In genomic region chr2:38515446-38515845, GRCm38 (mm10) we compare ENCODE assay signal across 10 mouse cellular contexts. TPM values are rescaled to one million over a fixed set of nuclear protein-coding genes. Genes with fewer than 3 reads are reported as not detected.
A peak's percentile ranks its signal among the peaks of the same experiment; 100 is the strongest.
DNase-seq lines count a peak whose midpoint lies in the region; ATAC-seq and TF ChIP-seq lines count a peak whose summit lies in the region.
"Had no signal": no experiment of that assay in that cellular context is flagged by ENCODE, and none has a peak within 500 bp of the region (broad histone marks: within the 10 kb centered on the region; RNA-seq: fewer than 3 reads in every experiment).

No protein-coding gene starts in this region.

- no peak for TF ChIP-seq CTCF in liver, postnatal 0 days (IDR thresholded peaks at IDR 0.05; ENCODE audit: low read depth)
- TF ChIP-seq CTCF in embryonic fibroblast, embryonic 13.5 days (IDR thresholded peaks at IDR 0.05; ENCODE audit: borderline replicate concordance, insufficient read depth, low read length), result no peak

- 75% methylated on average over 6 of the region's 6 CpGs for WGBS in liver, postnatal 0 days (ENCODE audit: insufficient replicate concordance)
- WGBS in intestine, embryonic 15.5 days, result 36% methylated on average over 6 of the region's 6 CpGs
- WGBS in neural tube, embryonic 15.5 days, result 18% methylated on average over 6 of the region's 6 CpGs

- no peak for DNase-seq in liver, postnatal 0 days
- DNase-seq in liver, result no peak
- no peak for DNase-seq in left cerebral cortex, adult 18-20 months (ENCODE audit: low spot score in 2 of 2)
- DNase-seq in adrenal gland, adult 2 months, result no peak
- DNase-seq: gastrocnemius, postnatal 10 days had no signal

- H3K9me3 ChIP-seq in liver, postnatal 0 days (ENCODE audit: low read length), result no peaks in the 10 kb centered on the region
- no peaks in the 10 kb centered on the region for H3K9me3 ChIP-seq in intestine, embryonic 15.5 days
- H3K9me3 ChIP-seq in neural tube, embryonic 15.5 days (replicated peaks), result no peaks in the 10 kb centered on the region
- H3K9me3 ChIP-seq: G1E had no signal

- 0 out of 2 replicates have a peak overlapping the region, but pooled peaks have one; percentile 18 for H3K27ac ChIP-seq in liver, postnatal 0 days (ENCODE audit: low read depth)
- 0 out of 2 replicates have a peak overlapping the region, but pooled peaks have one; percentile 15 for H3K27ac ChIP-seq in embryonic fibroblast, embryonic 13.5 days (ENCODE audit: insufficient read depth, low read length)
- 0 out of 2 replicates have a peak overlapping the region, but pooled peaks have one; percentile 25 for H3K27ac ChIP-seq in intestine, embryonic 15.5 days
- H3K27ac ChIP-seq in neural tube, embryonic 15.5 days (replicated peaks), result peak overlapping the region; percentile 37

- H3K4me3 ChIP-seq in liver, postnatal 0 days (ENCODE audit: low read depth, low read length), result no peak overlapping the region
- no peak overlapping the region for H3K4me3 ChIP-seq in embryonic fibroblast, embryonic 13.5 days (ENCODE audit: insufficient read depth, low read length)
- no peak overlapping the region for H3K4me3 ChIP-seq in intestine, embryonic 15.5 days (replicated peaks)
- H3K4me3 ChIP-seq in neural tube, embryonic 15.5 days (replicated peaks), result no peak overlapping the region

- H3K36me3 ChIP-seq in liver, postnatal 0 days (replicated peaks; ENCODE audit: insufficient read depth, low read length), result no peaks in the 10 kb centered on the region
- no peaks in the 10 kb centered on the region for H3K36me3 ChIP-seq in intestine, embryonic 15.5 days
- no peaks in the 10 kb centered on the region for H3K36me3 ChIP-seq in neural tube, embryonic 15.5 days

- H3K4me1 ChIP-seq in liver, postnatal 0 days (ENCODE audit: insufficient read depth), result peaks cover 48% of the 10 kb centered on the region
- peaks cover 19% of the 10 kb centered on the region for H3K4me1 ChIP-seq in embryonic fibroblast, embryonic 13.5 days (ENCODE audit: control insufficient read depth, insufficient read depth, low read length)
- H3K4me1 ChIP-seq in intestine, embryonic 15.5 days (replicated peaks), result peaks cover 47% of the 10 kb centered on the region
- H3K4me1 ChIP-seq in neural tube, embryonic 15.5 days, result peaks cover 48% of the 10 kb centered on the region

- no peak for TF ChIP-seq EP300 in liver, postnatal 0 days (IDR thresholded peaks at IDR 0.05; ENCODE audit: low read depth)

- ATAC-seq in liver, postnatal 0 days, result no peak
- ATAC-seq in intestine, embryonic 15.5 days, result no peak
- ATAC-seq in neural tube, embryonic 15.5 days (ENCODE audit: low FRiP score), result no peak
- ATAC-seq in inflammation-experienced regulatory T-cells, adult 6 months, result no peak

- no peak for TF ChIP-seq POLR2A in embryonic fibroblast, embryonic 13.5 days (IDR thresholded peaks at IDR 0.05; ENCODE audit: low read depth, low read length)

- peak overlapping the region; percentile 32; the same call in 1 of the 2 replicates for H3K9ac ChIP-seq in liver, postnatal 0 days (replicated peaks)
- H3K9ac ChIP-seq in intestine, embryonic 15.5 days, result no peak overlapping the region
- H3K9ac ChIP-seq in neural tube, embryonic 15.5 days (replicated peaks), result no peak overlapping the region

- H3K4me2 ChIP-seq in liver, postnatal 0 days (ENCODE audit: low read depth, low read length), result no peak overlapping the region
- peak overlapping the region; percentile 33; the same call in 1 of the 2 replicates for H3K4me2 ChIP-seq in intestine, embryonic 15.5 days (replicated peaks)
- H3K4me2 ChIP-seq in neural tube, embryonic 15.5 days, result no peak overlapping the region

- H3K27me3 ChIP-seq in liver, postnatal 0 days (ENCODE audit: insufficient read depth, low read length), result no peaks in the 10 kb centered on the region
- H3K27me3 ChIP-seq in intestine, embryonic 15.5 days (replicated peaks), result no peaks in the 10 kb centered on the region
- no peaks in the 10 kb centered on the region for H3K27me3 ChIP-seq in neural tube, embryonic 15.5 days (replicated peaks)

RNA-seq across cellular contexts. Expression of gene Nek6, which starts 4.0 kb away (rescaled TPM):
- 30.6 and 39.7 TPM in 2 replicates for polyA plus RNA-seq in liver, postnatal 0 days (2015; fragmentation: Nextera tagmentation; extraction: Ambion mirVana)
- 38.1 and 52.3 TPM in 2 replicates for polyA plus RNA-seq in embryonic fibroblast, embryonic 13.5 days (2011; ENCODE audit: insufficient read length, low read depth, missing spikeins)
- 102 and 104 TPM in 2 replicates for polyA plus RNA-seq in intestine, embryonic 15.5 days (2015; fragmentation: Nextera tagmentation; extraction: Ambion mirVana)
- polyA plus RNA-seq in neural tube, embryonic 15.5 days (2015; fragmentation: Nextera tagmentation; extraction: Ambion mirVana), result 51.0 and 57.5 TPM in 2 replicates
- total RNA-seq in left cerebral cortex, adult 18-20 months (2021), result 10 to 100 TPM; 25.1 to 30.8 TPM
- total RNA-seq in adrenal gland, adult 2 months (2021), result 10 to 100 TPM in 1 of 2 experiments, 1 to 10 TPM in 1; 7.6 to 20.6 TPM
- 17.2 and 23.7 TPM in 2 replicates for polyA plus RNA-seq in adrenal gland, adult 2 months (2012; rRNA removed)
- 1 to 10 TPM; 3.0 to 6.2 (median 3.7) TPM for polyA plus RNA-seq in inflammation-experienced regulatory T-cells, adult 6 months (2017; shearing (Covaris generic))
